Comparison of ENCODE assay signal across 9 mouse cellular contexts in genomic region chr4:45851640-45852051, GRCm38 (mm10). TPM values are rescaled to one million over a fixed set of nuclear protein-coding genes. Genes with fewer than 3 reads are reported as not detected.
A peak's percentile ranks its signal among the peaks of the same experiment; 100 is the strongest.
DNase-seq lines count a peak whose midpoint lies in the region; ATAC-seq and TF ChIP-seq lines count a peak whose summit lies in the region.
"Had no signal": no experiment of that assay in that cellular context is flagged by ENCODE, and none has a peak within 500 bp of the region (broad histone marks: within the 10 kb centered on the region; RNA-seq: fewer than 3 reads in every experiment).

No protein-coding gene starts in this region.

- WGBS in hindbrain, embryonic 16.5 days = 19% methylated on average over 3 of the region's 3 CpGs
- WGBS in liver, embryonic 14.5 days (ENCODE audit: insufficient replicate concordance) = 32% methylated on average over 3 of the region's 3 CpGs

- H3K27ac ChIP-seq in hindbrain, embryonic 16.5 days (ENCODE audit: low read depth, low read length) = no peak overlapping the region
- no peak overlapping the region for H3K27ac ChIP-seq in liver, embryonic 14.5 days

- no peaks in the 10 kb centered on the region for H3K36me3 ChIP-seq in hindbrain, embryonic 16.5 days (ENCODE audit: control insufficient read depth, insufficient read depth, low read length)
- H3K36me3 ChIP-seq in liver, embryonic 14.5 days (replicated peaks; ENCODE audit: control insufficient read depth, insufficient read depth, low read depth) = no peaks in the 10 kb centered on the region

- peak; percentile 74; the same call in 1 of the 2 replicates for ATAC-seq in hindbrain, embryonic 16.5 days
- peak; percentile 64 for ATAC-seq in liver, embryonic 14.5 days (ENCODE audit: insufficient read depth)
- ATAC-seq in erythroid progenitor cell, adult 5-6 weeks (replicated peaks; ENCODE audit: low FRiP score, poor library complexity, severe bottlenecking) = no peak

- TF ChIP-seq EP300 in liver, embryonic 14.5 days (IDR thresholded peaks at IDR 0.05; ENCODE audit: low read depth) = no peak

- H3K4me3 ChIP-seq in hindbrain, embryonic 16.5 days (ENCODE audit: low read length) = no peak overlapping the region
- H3K4me3 ChIP-seq in liver, embryonic 14.5 days (ENCODE audit: insufficient read depth in 1 of 2, low read depth in 2 of 2, low read length in 2 of 2) = no peak overlapping the region

- no peaks in the 10 kb centered on the region for H3K4me1 ChIP-seq in hindbrain, embryonic 16.5 days (ENCODE audit: control insufficient read depth, insufficient read depth, low read depth, low read length)
- no peaks in the 10 kb centered on the region; a peak in 1 of 4 replicates for H3K4me1 ChIP-seq in liver, embryonic 14.5 days (replicated peaks; ENCODE audit: control insufficient read depth in 2 of 2, insufficient read depth in 2 of 2, low read length in 1 of 2)

- TF ChIP-seq CTCF in liver, embryonic 14.5 days (IDR thresholded peaks at IDR 0.05; ENCODE audit: low read depth) = no peak

- DNase-seq in 3T3-L1 (ENCODE audit: low read depth, low spot score) (peak; percentile 58), adipocyte (ENCODE audit: low spot score) (peak; percentile 37)
- DNase-seq in liver, embryonic 14.5 days (ENCODE audit: low read depth in 3 of 3, low spot score in 3 of 3) = no peak
- DNase-seq in heart, postnatal 25 days (ENCODE audit: low spot score) = no peak
- no peak for DNase-seq in right cerebral cortex, adult 2 months (ENCODE audit: low spot score in 2 of 2)
- DNase-seq in thymus, postnatal 36 days = no peak

- H3K27me3 ChIP-seq in hindbrain, embryonic 16.5 days (replicated peaks; ENCODE audit: control insufficient read depth, insufficient read depth, low read length) = no peaks in the 10 kb centered on the region
- no peaks in the 10 kb centered on the region; the same call in 1 of the 2 replicates for H3K27me3 ChIP-seq in liver, embryonic 14.5 days (ENCODE audit: control insufficient read depth, insufficient read depth, low read length)

- intact Hi-C loops in heart, postnatal 25 days (cut with DNase I) = loop anchor here (5.0 kb wide), 2 partner anchors 64 to 754 kb away; no protein-coding TSS in a partner anchor

- H3K9ac ChIP-seq in hindbrain, embryonic 16.5 days (ENCODE audit: low read depth, low read length) = no peak overlapping the region
- no peak overlapping the region for H3K9ac ChIP-seq in liver, embryonic 14.5 days (replicated peaks)

- no peaks in the 10 kb centered on the region for H3K9me3 ChIP-seq in hindbrain, embryonic 16.5 days (ENCODE audit: control insufficient read depth, low read length)
- H3K9me3 ChIP-seq in liver, embryonic 14.5 days (ENCODE audit: control insufficient read depth, low read length) = no peaks in the 10 kb centered on the region

- no peak overlapping the region for H3K4me2 ChIP-seq in hindbrain, embryonic 16.5 days (ENCODE audit: low read length)
- no peak overlapping the region for H3K4me2 ChIP-seq in liver, embryonic 14.5 days (ENCODE audit: low read depth)

RNA-seq across cellular contexts. Expression of gene Stra6l, which starts 3.2 kb away (rescaled TPM):
- 0.29 and 0.36 TPM in 2 replicates for polyA plus RNA-seq in hindbrain, embryonic 16.5 days (2015; fragmentation: Nextera tagmentation; extraction: Ambion mirVana)
- 3.9 and 4.6 TPM in 2 replicates for polyA plus RNA-seq in liver, embryonic 14.5 days (2012; rRNA removed)
- 4.4 and 4.6 TPM in 2 replicates for polyA plus RNA-seq in liver, embryonic 14.5 days (2014; fragmentation: Nextera tagmentation; extraction: Ambion mirVana)
- not detected in 2 replicates for total RNA-seq in erythroid progenitor cell, adult 5-6 weeks (2015; ENCODE audit: low replicate concordance)
- total RNA-seq in erythroid progenitor cell, adult 5-6 weeks (2017; ENCODE audit: low replicate concordance) = not detected in 2 replicates
- not detected for total RNA-seq in heart, postnatal 25 days (2021)
- total RNA-seq: heart, adult 18-20 months had no signal

RNA-seq across cellular contexts. Expression of gene Igfbpl1, which starts 24.9 kb away (rescaled TPM):
- 20.2 and 27.3 TPM in 2 replicates for polyA plus RNA-seq in hindbrain, embryonic 16.5 days (2015; fragmentation: Nextera tagmentation; extraction: Ambion mirVana)
- 0.03 and 0.69 TPM in 2 replicates for polyA plus RNA-seq in liver, embryonic 14.5 days (2012; rRNA removed)
- polyA plus RNA-seq in liver, embryonic 14.5 days (2014; fragmentation: Nextera tagmentation; extraction: Ambion mirVana) = not detected in 2 replicates
- total RNA-seq in erythroid progenitor cell, adult 5-6 weeks (2015; ENCODE audit: low replicate concordance) = not detected in 2 replicates
- total RNA-seq in erythroid progenitor cell, adult 5-6 weeks (2017; ENCODE audit: low replicate concordance) = not detected in 2 replicates
- total RNA-seq in heart, postnatal 25 days (2021) = 1 to 10 TPM in 1 of 2 experiments, under 1 TPM in 1; 0.83 to 1.6 TPM

RNA-seq across cellular contexts. Expression of gene Ccdc180, which starts 38.5 kb away (rescaled TPM):
- 0.26 and 0.57 TPM in 2 replicates for polyA plus RNA-seq in hindbrain, embryonic 16.5 days (2015; fragmentation: Nextera tagmentation; extraction: Ambion mirVana)
- 0.01 TPM in 2 replicates for polyA plus RNA-seq in liver, embryonic 14.5 days (2012; rRNA removed)
- polyA plus RNA-seq in liver, embryonic 14.5 days (2014; fragmentation: Nextera tagmentation; extraction: Ambion mirVana) = 0.06 and 0.08 TPM in 2 replicates
- not detected in 2 replicates for total RNA-seq in erythroid progenitor cell, adult 5-6 weeks (2015; ENCODE audit: low replicate concordance)
- 0.23 TPM in 1 of 2 replicates, not detected in the other for total RNA-seq in erythroid progenitor cell, adult 5-6 weeks (2017; ENCODE audit: low replicate concordance)
- total RNA-seq in heart, postnatal 25 days (2021) = not detected

RNA-seq across cellular contexts. Expression of gene Aldh1b1, which starts 52.8 kb away (rescaled TPM):
- 20.8 and 22.5 TPM in 2 replicates for polyA plus RNA-seq in hindbrain, embryonic 16.5 days (2015; fragmentation: Nextera tagmentation; extraction: Ambion mirVana)
- 26.8 and 30.5 TPM in 2 replicates for polyA plus RNA-seq in liver, embryonic 14.5 days (2012; rRNA removed)
- polyA plus RNA-seq in liver, embryonic 14.5 days (2014; fragmentation: Nextera tagmentation; extraction: Ambion mirVana) = 23.4 and 28.3 TPM in 2 replicates
- not detected in 2 replicates for total RNA-seq in erythroid progenitor cell, adult 5-6 weeks (2015; ENCODE audit: low replicate concordance)
- total RNA-seq in erythroid progenitor cell, adult 5-6 weeks (2017; ENCODE audit: low replicate concordance) = 1.7 and 3.5 TPM in 2 replicates
- total RNA-seq in heart, postnatal 25 days (2021) = 10 to 100 TPM; 16.0 to 17.5 TPM

Comparison
In these comparisons a context has a peak if more than half of its experiments do, and no peak if none do; other contexts are left out.
1. DNase-seq: peak in 3T3-L1 (single experiment) and adipocyte (single experiment); none in liver, embryonic 14.5 days (0 of 3), heart, postnatal 25 days (single experiment), right cerebral cortex, adult 2 months (0 of 2) and thymus, postnatal 36 days (0 of 2).